Mouse (Mus musculus) midbrain, embryonic 12.5 days (tissue): ENCODE results near the gene Gpat2. TPM values are rescaled to one million over a fixed set of nuclear protein-coding genes. Genes with fewer than 3 reads are reported as not detected.

ENCODE experiments used
- ATAC-seq: fragments of 200-750 bp; cut with Nextera tagmentation; 2 replicates; pipeline ENCODE4 v1.8.0; 2017; ENCODE audit warnings: low read depth, moderate TSS enrichment, moderate library complexity; ENCODE audit not compliant: low FRiP score
- H3K27ac ChIP-seq: fragments of 300-500 bp; sonication (generic); replicated peaks from 2 replicates; pipeline ENCODE4 v1.5.1; 2016; ENCODE audit warnings: mild to moderate bottlenecking
- H3K27me3 ChIP-seq: fragments of 300-500 bp; sonication (generic); 2 replicates; pipeline ENCODE4 v1.6.1; 2016; ENCODE audit warnings: mild to moderate bottlenecking
- H3K36me3 ChIP-seq: fragments of 300-500 bp; sonication (generic); 2 replicates; pipeline ENCODE4 v1.6.1; 2016
- H3K4me1 ChIP-seq: fragments of 300-500 bp; sonication (generic); 2 replicates; pipeline ENCODE4 v1.6.1; 2016
- H3K4me2 ChIP-seq: fragments of 300-500 bp; sonication (generic); replicated peaks from 2 replicates; pipeline ENCODE4 v1.6.1; 2016; ENCODE audit warnings: mild to moderate bottlenecking, moderate library complexity
- H3K4me3 ChIP-seq: fragments of 300-500 bp; sonication (generic); 2 replicates; pipeline ENCODE4 v1.5.1; 2016; ENCODE audit warnings: mild to moderate bottlenecking
- H3K9ac ChIP-seq: fragments of 300-500 bp; sonication (generic); replicated peaks from 2 replicates; pipeline ENCODE4 v1.6.1; 2016; ENCODE audit warnings: mild to moderate bottlenecking, moderate library complexity
- H3K9me3 ChIP-seq: fragments of 300-500 bp; sonication (generic); 2 replicates; pipeline ENCODE4 v1.6.1; 2016; ENCODE audit warnings: mild to moderate bottlenecking
- WGBS: fragments of 180-500 bp; shearing (Covaris S2); methylation state at CpG from one replicate; pipeline ENCODE4 v1.1.7; 2016; 5-methylcytosine and 5-hydroxymethylcytosine counted together
- polyA plus RNA-seq: library from polyadenylated mRNA; unstranded; fragments of >200 nt; fragmentation: Nextera tagmentation; extraction: Ambion mirVana; gene quantifications from 2 replicates; pipeline ENCODE4 v1.2.1, GENCODE M21; 2016

Gpat2 gene
- polyA plus RNA-seq, 1 experiment from 2014 or later, result not detected

DNA sequence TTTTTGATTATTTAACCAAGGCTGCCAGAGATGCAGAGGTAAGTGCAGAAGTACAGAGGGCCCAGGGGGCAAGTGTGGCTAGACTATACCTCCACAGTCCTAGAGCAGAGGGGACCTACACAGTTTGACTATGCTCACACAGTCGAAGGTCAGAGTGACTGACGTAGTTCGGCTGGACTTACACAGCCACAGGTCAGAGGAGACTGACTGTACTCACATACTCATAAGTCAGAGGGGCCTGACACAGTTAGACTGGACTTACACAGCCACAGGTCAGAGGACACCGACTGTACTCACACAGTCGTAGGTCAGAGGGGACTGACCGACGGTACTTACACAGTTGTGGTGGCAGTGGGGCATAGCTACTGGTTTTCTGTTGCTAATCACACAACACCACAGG lies 26.3 kb upstream of the Gpat2 start:
- ATAC-seq, result no peak
- H3K4me1 ChIP-seq, result peaks cover 5% of the 10 kb centered on the region; the same call in 1 of the 2 replicates
- no peaks in the 10 kb centered on the region for H3K36me3 ChIP-seq
- no peak overlapping the region for H3K9ac ChIP-seq
- H3K4me2 ChIP-seq, result no peak overlapping the region
- no peaks in the 10 kb centered on the region for H3K9me3 ChIP-seq
- H3K4me3 ChIP-seq, result no peak overlapping the region
- WGBS, result 88% methylated on average over 7 of the region's 7 CpGs
- no peak overlapping the region for H3K27ac ChIP-seq
- H3K27me3 ChIP-seq, result no peaks in the 10 kb centered on the region

DNA sequence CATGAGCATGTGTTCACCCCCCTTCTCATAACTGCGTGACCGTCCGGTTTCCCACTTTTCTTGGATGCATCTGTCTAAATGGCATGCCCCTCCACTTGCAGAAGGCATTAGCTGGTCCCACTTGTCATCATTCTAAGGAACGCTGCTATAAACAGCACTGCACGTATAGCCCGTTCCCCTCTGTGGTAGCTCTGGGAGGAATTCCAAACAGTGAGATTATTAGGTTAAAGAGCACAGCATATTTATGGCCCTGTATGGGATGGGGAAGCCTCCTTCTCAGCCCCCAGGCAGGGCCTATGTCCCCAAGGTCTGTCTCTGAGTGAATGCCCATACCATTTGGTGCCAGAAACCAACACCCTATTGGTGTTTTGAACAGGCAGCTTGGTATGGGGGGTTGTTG lies 13.9 kb upstream of the Gpat2 start:
- Histone ChIP-seq H3K4me1 (no peaks in the 10 kb centered on the region), H3K9ac (no peak overlapping the region), H3K4me3 (no peak overlapping the region), H3K4me2 (no peak overlapping the region), H3K9me3 (no peaks in the 10 kb centered on the region), H3K27me3 (no peaks in the 10 kb centered on the region), H3K36me3 (no peaks in the 10 kb centered on the region), H3K27ac (no peak overlapping the region)
- no peak for ATAC-seq
- 84% methylated on average over 6 of the region's 6 CpGs for WGBS

DNA sequence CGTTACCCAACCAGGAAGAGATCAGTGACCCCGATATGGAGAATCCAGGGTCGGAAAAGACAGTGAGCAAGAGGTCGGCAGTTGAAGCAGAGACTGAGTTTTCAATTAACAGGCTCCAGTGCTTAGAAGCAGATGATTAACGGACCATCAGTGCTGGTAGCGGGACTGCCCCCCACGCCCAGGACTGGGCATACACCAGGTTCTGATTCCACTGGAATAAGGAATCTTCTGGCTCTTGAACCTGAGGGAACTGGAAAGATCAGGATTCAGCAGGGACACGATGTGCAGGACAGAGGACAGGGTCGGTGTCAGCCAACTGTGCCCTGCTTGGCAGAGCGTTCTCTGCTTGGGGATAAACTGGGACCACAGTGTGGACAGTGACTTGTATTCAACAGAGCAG lies 9.2 kb upstream of the Gpat2 start:
- Histone ChIP-seq H3K36me3 (no peaks in the 10 kb centered on the region), H3K9me3 (no peaks in the 10 kb centered on the region), H3K4me3 (no peak overlapping the region), H3K4me1 (no peaks in the 10 kb centered on the region), H3K27ac (no peak overlapping the region), H3K4me2 (no peak overlapping the region), H3K9ac (no peak overlapping the region), H3K27me3 (no peaks in the 10 kb centered on the region)
- ATAC-seq, result no peak
- 82% methylated on average over 10 of the region's 10 CpGs for WGBS

DNA sequence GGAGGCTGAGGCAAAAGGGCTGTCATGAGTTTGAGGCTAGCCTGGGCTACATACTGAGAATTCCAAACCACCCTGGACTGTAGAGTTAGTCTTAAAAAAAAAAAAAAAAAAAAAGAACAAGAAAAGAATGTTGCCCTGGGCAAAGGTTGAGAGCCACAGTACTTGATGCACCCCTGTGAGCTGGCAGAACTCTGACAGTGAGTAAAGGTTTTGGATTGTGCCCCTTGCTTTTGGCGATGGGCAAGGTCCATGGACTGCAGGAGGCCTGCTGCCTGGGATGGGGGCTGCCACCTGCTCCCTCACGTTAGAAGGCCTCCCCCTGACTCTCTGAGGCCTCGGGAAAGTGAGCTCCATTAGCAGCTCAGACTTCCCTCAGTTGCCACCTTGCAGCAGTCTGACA lies 8.3 kb upstream of the Gpat2 start:
- no peaks in the 10 kb centered on the region for H3K27me3 ChIP-seq
- no peak overlapping the region for H3K4me2 ChIP-seq
- no peak overlapping the region for H3K9ac ChIP-seq
- 52% methylated on average over 3 of the region's 3 CpGs for WGBS
- ATAC-seq, result no peak
- no peak overlapping the region for H3K27ac ChIP-seq
- H3K4me3 ChIP-seq, result no peak overlapping the region
- no peaks in the 10 kb centered on the region for H3K36me3 ChIP-seq
- H3K4me1 ChIP-seq, result no peaks in the 10 kb centered on the region
- no peaks in the 10 kb centered on the region for H3K9me3 ChIP-seq

DNA sequence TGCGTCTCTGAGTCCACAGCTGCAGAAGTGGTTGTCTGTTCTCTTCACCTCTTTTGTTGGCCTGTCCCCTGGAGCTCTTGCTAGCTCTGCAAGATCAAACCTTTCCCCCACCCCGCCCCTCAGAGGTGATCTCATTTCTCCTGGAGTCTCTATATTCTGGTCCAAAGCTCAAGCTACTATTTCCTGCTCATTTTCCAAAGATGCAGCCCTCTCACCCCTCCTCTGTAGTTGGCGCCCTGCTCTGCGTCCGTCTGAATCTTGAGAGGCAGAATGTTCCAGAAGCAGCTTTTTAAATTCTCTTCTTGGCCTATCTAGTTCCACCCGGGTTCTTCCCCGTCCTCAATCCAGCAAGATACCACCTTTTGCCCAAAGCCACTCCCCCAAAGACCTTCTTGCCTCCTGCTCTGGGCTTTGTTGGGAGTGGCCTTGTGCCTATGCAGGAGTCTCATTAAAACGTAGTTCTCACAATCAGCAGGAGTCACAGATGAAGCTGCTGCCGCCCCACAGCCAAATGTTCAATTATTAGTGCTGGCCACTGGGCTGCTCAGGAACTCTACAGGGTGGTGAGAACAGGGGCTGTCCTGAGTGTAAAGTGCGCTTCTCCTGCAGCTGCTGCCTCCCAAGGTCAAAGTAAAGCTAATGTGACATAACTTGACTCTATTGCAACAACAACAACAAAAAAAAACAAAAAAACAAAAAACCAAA lies 6.6 kb upstream of the Gpat2 start:
- Histone ChIP-seq H3K27ac (no peak overlapping the region), H3K4me1 (no peaks in the 10 kb centered on the region), H3K27me3 (no peaks in the 10 kb centered on the region), H3K36me3 (no peaks in the 10 kb centered on the region), H3K9me3 (no peaks in the 10 kb centered on the region), H3K4me3 (no peak overlapping the region), H3K9ac (no peak overlapping the region), H3K4me2 (no peak overlapping the region)
- no peak for ATAC-seq
- WGBS, result 72% methylated on average over 10 of the region's 10 CpGs

DNA sequence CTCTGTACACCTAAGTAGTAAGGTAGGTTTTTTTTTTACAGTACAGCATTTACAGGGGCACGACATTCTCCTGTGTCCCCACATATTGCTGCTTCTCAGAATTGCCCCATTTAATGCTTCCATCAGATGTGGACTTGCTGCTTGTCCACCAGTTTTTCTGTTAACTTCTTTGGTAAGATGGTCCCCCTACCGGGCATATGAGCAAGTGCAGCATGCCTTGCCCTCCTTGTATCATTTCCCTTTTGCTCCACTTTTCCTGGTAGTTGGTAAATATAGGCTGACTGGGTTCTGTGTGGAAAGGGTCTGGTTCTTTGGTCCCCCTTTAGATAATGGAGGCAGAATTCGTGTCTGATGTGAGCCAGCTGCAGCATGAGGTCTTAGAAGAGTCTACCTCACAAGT lies 5.2 kb downstream of the Gpat2 start:
- no peaks in the 10 kb centered on the region for H3K9me3 ChIP-seq
- ATAC-seq, result no peak
- H3K4me2 ChIP-seq, result no peak overlapping the region
- peaks cover 17% of the 10 kb centered on the region for H3K36me3 ChIP-seq
- no peaks in the 10 kb centered on the region for H3K4me1 ChIP-seq
- H3K27ac ChIP-seq, result no peak overlapping the region
- 0 out of 2 replicates have a peak, but pooled peaks cover 4% of the 10 kb centered on the region for H3K27me3 ChIP-seq
- no peak overlapping the region for H3K4me3 ChIP-seq
- 30% methylated on average over 3 of the region's 3 CpGs for WGBS
- H3K9ac ChIP-seq, result no peak overlapping the region

DNA sequence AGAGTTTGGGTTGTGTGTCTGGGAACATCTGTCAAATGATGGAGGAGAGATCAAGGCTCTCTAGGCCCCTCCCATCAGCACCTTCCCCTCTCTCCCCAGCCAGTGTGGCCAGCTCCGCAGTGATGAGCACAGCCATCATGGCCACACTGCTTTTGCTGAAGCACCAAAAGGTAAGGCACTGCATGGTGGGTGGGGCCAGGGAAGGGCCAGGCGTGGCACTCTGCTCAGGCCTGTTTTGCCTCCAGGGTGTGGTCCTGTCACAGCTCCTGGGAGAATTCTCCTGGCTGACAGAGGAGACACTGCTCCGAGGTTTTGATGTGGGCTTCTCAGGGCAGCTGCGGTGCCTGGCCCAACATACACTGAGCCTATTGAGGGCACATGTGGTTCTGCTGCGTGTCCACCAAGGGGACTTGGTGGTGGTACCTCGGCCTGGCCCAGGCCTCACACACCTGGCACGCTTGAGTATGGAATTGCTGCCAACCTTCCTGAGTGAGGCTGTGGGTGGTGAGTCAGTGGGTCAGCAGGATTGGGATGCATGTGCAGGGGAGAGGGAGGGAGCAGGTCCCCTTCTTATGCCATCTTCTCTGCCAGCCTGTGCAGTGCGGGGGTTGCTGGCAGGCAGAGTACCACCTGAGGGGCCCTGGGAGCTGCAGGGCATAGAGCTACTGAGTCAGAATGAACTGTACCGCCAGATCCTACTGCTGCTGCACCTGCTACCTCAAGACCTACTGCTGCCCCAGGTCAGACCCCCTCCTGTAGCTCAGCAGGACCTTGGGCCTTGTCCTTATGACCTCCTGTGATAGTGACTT lies 8.7 kb downstream of the Gpat2 start:
- Histone ChIP-seq H3K4me3 (no peak overlapping the region), H3K4me2 (no peak overlapping the region), H3K9me3 (no peaks in the 10 kb centered on the region), H3K4me1 (no peaks in the 10 kb centered on the region), H3K9ac (no peak overlapping the region), H3K36me3 (peaks cover 41% of the 10 kb centered on the region), H3K27ac (no peak overlapping the region), H3K27me3 (no peaks in the 10 kb centered on the region)
- WGBS, result 80% methylated on average over 9 of the region's 9 CpGs
- no peak for ATAC-seq

DNA sequence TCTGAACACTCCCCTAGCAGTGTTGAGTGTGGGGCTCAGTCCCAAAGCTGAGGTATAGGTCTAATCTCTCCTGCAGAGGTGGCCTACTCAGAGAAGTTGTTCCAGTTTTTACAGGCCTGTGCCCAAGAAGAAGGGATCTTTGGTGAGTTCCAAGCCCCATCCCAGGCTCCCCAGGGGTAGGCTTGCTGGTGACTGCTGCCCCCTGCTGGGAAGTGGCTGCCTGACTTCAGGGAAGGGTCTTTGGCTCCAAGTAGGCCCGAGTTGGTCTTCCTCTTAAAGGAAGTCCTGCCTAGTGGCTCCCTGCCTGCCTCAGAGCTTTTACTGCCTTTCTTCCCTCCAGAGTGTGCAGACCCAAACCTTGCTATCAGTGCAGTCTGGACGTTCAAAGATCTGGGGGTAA lies 10.1 kb downstream of the Gpat2 start:
- H3K4me3 ChIP-seq, result no peak overlapping the region
- H3K27ac ChIP-seq, result no peak overlapping the region
- 50% methylated on average over 2 of the region's 2 CpGs for WGBS
- H3K4me2 ChIP-seq, result no peak overlapping the region
- H3K36me3 ChIP-seq, result peaks cover 51% of the 10 kb centered on the region
- H3K4me1 ChIP-seq, result no peaks in the 10 kb centered on the region
- ATAC-seq, result no peak
- H3K27me3 ChIP-seq, result no peaks in the 10 kb centered on the region
- H3K9me3 ChIP-seq, result no peaks in the 10 kb centered on the region
- no peak overlapping the region for H3K9ac ChIP-seq

DNA sequence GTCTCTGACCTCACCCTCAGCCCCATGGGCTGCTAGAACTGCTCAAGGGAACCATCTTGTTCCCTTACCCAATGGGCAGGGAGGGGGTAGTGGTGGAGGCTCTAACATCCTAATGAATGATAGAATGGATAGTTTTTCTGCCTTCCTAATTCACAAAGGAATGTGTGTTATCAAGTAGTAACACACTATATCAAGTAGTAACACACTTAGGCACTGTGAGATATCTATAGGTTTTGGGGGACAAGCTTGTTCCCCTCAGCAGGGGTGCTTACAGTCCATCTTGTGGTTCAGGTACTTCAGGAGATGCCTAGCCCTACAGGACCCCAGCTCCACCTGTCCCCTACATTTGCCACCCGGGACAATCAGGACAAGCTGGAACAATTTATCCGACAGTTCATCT lies 10.6 kb downstream of the Gpat2 start:
- Histone ChIP-seq H3K9me3 (no peaks in the 10 kb centered on the region), H3K4me1 (no peaks in the 10 kb centered on the region), H3K9ac (no peak overlapping the region), H3K27me3 (no peaks in the 10 kb centered on the region), H3K4me2 (no peak overlapping the region), H3K27ac (no peak overlapping the region), H3K36me3 (peaks cover 51% of the 10 kb centered on the region), H3K4me3 (no peak overlapping the region)
- ATAC-seq, result no peak
- WGBS, result 90% methylated on average over 2 of the region's 2 CpGs

DNA sequence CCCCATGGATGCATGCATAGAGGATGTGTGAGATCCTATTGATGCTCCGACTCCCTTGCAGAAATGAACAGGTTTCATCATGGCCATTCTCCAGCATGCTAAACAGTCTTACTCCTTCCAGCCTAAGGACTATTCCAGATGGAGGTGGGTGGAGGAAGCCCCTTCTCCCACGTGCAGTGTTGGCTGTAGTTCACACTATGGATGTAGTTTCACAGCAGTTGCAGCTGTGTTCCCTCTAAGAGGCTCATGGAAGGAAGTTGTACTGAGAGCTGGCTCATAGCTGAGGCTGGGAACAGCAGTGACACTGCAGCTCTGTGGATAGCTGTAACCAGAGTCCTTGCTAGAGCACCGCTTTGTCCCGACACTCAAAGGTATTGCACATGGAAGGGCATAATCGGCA lies 12.7 kb downstream of the Gpat2 start:
- Histone ChIP-seq H3K9ac (no peak overlapping the region), H3K4me3 (no peak overlapping the region), H3K27ac (no peak overlapping the region), H3K4me1 (0 out of 2 replicates have a peak, but pooled peaks cover under 1% of the 10 kb centered on the region), H3K27me3 (no peaks in the 10 kb centered on the region), H3K36me3 (peaks cover 51% of the 10 kb centered on the region), H3K9me3 (no peaks in the 10 kb centered on the region), H3K4me2 (no peak overlapping the region)
- WGBS, result 91% methylated on average over 5 of the region's 5 CpGs
- no peak for ATAC-seq

DNA sequence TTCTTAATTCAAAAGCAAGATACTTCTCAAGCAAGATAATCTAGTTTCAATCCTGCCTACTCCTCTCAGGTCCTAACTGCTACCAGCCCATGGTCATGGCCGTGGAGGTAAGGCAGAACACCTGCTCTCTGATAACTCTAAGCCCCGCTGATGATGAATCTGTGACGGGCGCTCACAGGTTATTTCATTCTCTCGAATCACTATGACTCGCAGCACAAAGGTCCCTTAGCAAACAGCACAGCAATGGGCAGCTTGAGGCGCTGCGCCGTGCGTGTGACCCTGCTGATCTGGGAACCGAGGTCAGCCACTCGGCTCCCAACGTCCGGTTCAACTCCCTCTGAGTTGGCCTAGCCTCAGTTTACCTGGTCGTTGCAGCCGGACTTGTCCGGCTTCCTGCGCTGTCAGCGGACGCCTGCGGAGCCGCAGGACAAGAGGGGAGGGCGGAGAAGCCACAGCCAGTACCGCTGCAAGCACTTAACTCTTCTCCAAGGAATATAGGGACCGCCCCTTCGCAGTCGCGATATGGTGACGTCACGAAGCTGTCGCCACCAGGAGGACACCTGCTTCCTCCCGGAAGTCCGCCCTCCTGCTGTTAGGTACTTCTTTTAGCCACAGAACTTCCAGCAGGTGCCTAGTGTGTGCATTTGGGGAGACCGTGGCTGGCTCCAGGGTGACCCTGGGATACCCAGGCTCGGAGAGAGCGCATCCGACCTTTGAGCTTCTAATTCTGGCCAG lies 19.2 kb downstream of the Gpat2 start, which contains the start of gene Fahd2a:
Fahd2a (minus strand) TSS at position 511 of the 735 bp plus-strand sequence.
- no peaks in the 10 kb centered on the region for H3K9me3 ChIP-seq
- peaks cover 9% of the 10 kb centered on the region for H3K4me1 ChIP-seq
- H3K4me3 ChIP-seq, result peak within 1 kb of the TSS; percentile 78
- peak within 1 kb of the TSS; percentile 75 for H3K4me2 ChIP-seq
- peak within 1 kb of the TSS; percentile 72 for H3K9ac ChIP-seq
- WGBS, result 3% methylated on average over 37 of the region's 37 CpGs
- ATAC-seq, result peak; percentile 93
- peak within 1 kb of the TSS; percentile 52; the same call in 1 of the 2 replicates for H3K27ac ChIP-seq
- H3K27me3 ChIP-seq, result no peaks in the 10 kb centered on the region
- H3K36me3 ChIP-seq, result peaks cover 5% of the 10 kb centered on the region; the same call in 1 of the 2 replicates

DNA sequence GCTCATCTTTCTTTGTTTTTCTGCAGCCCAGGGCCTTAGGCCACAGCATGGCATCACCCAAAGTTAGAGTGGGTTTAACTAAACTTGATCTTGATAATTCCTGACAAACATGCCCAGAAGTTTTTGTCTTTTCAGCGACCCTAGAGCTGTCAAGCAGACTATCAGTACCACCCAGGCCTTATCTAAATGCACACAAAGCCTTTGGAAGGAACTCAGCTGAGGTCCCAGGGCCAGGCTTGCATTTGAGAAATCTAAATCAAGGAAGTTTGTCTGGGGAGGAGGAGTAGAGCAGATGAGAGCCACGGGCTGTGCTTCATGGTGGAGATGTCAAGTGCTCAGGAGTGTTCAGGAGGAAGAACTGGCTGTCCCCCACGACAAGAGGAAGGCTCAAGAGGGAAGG lies 21.8 kb downstream of the Gpat2 start:
- ATAC-seq, result no peak
- 45% methylated on average over 3 of the region's 3 CpGs for WGBS

More for the DNA sequence above, 21.8 kb downstream of the Gpat2 start:
- Histone ChIP-seq H3K27me3 (peaks cover 17% of the 10 kb centered on the region), H3K4me3 (no peak overlapping the region), H3K9me3 (no peaks in the 10 kb centered on the region), H3K9ac (no peak overlapping the region), H3K4me1 (peaks cover 9% of the 10 kb centered on the region), H3K36me3 (no peaks in the 10 kb centered on the region), H3K27ac (no peak overlapping the region), H3K4me2 (no peak overlapping the region)
